Mouse (Mus musculus) CD4-positive, CD25-positive, alpha-beta regulatory T cell, adult 2 months (primary cell): ENCODE data around the gene Ntng1.
A peak's percentile ranks its signal among the peaks of the same experiment; 100 is the strongest.

Experiments used
- DNase-seq: peaks from one replicate; pipeline ENCODE4 v3.0.0-alpha.2; 2012; ENCODE audit warnings: low read depth, low spot score

The Ntng1 gene

GRCm38 (mm10) chr3:110143206-110144061 lies at the start of gene Ntng1:
TSS of gene Ntng1 (minus strand) at chr3:110144011.
- no peak for DNase-seq

DNA sequence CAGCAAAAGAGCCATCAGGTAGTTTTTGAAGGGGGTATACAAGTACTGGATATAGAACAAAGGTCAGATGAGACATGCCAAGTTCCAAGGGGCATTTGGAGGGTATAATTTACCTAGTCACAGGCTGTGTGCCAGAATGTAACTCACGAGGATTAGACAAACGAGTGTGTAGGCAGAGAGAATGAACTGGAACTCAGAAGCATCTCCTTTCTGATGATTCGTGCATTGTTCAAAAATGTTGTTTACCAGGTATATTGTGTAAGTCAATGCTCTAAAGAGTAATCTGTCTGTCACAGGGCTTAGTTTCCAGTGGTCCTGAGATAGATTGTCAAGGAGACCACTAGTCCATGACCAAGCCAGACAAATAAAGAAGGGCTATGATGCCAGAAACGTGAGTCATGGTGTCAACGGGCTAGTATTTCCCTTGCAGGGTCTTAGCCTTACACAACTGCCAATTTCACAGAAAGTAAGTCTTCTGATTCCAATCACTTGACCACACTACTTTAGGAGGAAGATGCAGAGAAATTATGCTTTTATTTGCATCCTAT lies 43.7 kb upstream of the Ntng1 start:
- DNase-seq: no peak

GRCm38 (mm10) chr3:110149089-110149488 lies 5.3 kb upstream of the Ntng1 start:
- no peak for DNase-seq

DNA sequence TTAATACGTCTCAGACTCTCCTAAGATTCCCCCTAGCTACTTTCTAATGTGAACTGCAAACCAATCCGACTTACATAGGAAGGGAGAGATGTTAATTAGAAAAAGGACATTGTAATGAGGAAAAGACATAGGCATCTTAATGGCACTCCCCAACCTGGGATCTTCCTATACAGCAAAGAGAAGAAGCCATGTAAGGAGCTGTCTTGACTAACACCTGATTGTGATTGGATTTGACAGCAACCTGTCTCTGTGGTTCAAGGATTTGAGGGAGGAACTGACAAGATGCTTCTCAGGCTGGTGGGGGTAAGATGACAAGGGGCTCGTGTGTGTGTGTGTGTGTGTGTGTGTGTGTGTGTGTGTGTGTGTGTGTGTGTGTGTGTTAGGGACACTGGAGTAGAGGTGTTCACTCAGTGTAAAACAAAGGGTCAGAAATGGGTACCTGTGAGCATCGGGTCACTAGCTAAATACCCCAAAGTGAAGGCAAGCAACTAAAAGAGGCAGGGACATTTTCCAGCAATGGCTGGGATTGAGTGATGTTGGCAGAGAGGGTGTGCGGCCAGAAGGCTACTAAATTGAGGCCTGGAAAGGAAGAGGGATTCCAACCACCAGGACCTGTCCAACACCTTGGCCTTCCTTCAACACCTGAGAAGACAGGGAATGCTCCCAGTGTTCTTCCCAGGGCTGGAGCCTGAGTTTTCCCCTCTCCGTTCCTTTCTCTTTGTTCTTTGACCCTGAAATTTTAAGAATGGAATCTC lies 667 bp upstream of the Ntng1 start:
- DNase-seq: no peak

DNA sequence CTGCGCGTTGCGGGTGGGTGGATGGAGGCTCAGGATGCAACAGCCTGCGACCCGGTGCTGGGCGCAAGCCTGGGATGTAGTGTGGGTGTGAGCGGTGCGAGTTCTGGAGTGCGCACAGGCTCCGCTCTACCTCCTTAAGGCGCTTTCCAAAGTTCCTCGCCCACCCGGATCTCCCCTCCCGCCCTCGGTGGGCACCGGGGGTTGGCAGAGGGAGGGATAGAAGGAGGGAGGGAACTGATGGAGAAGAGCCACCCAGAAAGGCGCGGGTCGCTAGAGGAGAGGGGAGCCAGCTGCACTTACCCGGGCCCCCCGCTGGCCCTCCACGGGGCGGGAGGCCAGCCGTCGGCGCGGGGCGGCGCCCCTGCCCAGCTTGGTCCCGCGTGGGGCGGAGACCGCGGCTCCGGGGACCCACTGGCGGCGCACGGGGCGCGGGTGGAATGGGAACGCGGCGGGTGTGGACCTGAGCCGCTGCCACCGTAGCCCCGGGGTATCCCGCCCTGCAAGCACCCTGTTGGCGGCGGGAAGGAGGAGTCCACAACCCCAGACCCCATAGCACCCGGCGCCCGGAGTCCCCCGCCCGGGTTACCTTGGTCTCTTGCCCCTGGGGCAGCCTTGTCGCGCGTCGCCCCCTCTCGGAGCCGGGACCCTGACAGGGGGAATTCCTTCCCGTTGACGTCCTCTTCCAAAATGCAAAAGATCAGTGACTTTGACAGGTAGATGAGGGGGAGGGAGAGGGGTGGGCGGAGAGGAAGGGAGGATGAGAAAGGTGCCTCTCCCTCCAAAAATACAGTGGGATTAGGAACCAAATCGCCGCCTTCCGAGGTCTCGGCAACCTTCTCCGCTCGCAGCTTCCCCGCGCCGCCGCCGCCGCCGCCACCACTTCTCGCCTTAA lies 1.3 kb downstream of the Ntng1 start:
- no peak for DNase-seq

- DNase-seq: peak; percentile 36
Observed at GRCm38 (mm10) chr3:110141351-110142302, 2.2 kb downstream of the Ntng1 start.

- no peak for DNase-seq
Observed at GRCm38 (mm10) chr3:110136115-110136514, 7.7 kb downstream of the Ntng1 start.

DNA sequence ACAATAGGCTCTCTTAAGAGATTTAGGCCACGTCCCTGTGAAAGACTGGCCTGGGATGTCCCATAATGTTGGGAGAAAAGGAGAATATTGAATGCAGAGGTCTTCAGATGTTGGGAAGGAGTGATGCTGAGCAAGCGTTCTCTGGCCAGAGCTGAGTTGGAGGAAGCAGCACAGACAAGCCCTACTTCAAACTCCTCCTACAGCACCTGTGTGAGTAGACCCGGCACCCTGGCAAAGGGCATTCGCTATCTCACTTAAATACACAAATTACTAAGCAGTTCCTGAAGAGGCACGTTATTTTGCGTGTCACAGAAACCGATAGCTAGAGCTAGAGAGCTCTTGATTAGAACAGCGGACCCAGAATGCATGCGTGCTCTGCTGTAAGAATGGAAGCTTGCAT lies 10.7 kb downstream of the Ntng1 start:
- no peak for DNase-seq

DNA sequence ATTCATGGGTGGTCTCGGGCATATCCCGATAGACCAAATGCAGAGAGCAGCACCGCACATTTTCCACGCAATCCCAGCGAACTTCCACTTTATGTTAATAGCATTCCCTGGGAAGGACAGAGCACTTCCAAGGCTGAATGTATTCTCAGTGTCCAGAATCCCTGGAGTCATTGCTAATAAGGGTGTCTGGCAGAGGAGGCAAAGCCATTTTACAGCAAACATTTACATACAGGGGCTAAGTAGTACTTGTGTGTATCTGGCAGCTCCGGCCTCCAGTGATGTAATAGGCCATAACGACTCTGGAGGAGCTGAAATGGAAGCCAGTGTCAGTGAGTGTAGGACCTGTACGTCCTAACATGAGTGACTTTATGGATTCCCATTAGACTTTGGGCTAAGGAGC lies 11.5 kb downstream of the Ntng1 start:
- no peak for DNase-seq

GRCm38 (mm10) chr3:110131043-110131891 lies 12.5 kb downstream of the Ntng1 start:
- no peak for DNase-seq

DNA sequence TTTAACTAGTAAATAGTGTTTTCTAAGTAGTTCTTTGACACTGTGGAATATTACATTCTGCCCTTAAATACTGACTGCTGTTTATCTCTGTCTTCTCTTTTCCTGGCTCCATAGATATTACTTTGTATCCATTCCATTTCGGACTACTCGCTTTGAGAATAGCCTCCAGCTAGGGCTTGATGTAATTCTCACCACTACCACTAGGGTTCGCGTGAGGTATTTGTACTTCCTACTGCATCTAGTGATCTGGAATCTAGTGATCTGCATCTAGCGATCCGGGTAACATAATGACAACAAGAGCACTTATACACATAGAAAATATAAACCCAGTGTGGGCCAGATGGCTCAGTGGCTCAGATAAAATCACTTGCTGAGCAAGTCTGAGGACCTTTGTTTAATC lies 14.2 kb downstream of the Ntng1 start:
- DNase-seq: peak; percentile 6

DNA sequence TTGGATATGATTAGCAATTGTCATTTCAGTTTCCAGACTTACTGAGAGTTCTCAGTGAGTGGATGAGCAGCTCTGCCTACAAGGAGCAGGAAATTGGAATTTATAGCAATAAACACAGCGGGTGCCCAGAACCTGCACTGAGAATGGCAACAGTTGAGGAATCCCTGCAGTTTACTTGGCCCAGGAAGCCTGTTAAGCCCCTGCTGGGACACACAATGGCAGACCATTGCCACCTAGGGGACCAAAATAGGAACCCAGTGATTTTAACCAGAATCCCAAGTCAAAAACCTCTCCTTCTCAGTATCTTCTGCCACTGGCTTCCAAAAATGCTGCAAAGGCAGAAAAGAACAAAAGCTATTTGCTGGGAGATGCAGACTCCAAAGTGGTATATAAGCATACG lies 37.8 kb downstream of the Ntng1 start:
- no peak for DNase-seq

DNA sequence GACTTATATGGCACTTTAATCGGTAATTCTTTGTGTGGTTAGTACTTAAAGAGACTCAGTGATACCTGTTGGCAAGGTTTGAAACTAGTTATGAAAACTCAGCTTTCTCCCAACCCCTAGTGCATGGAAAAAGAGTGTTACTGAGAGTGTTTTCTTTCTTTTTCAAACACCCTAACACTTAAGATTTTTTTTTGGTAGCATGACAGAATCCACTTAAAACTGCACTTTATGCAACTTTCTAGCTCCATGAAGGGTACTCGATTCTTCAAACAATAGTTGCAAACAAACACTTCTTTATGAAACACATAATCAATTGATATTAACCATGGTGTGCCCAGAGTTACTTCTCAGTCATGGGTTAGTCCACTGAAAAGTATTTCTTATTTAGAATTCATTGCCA lies 49.4 kb downstream of the Ntng1 start:
- no peak for DNase-seq

DNA sequence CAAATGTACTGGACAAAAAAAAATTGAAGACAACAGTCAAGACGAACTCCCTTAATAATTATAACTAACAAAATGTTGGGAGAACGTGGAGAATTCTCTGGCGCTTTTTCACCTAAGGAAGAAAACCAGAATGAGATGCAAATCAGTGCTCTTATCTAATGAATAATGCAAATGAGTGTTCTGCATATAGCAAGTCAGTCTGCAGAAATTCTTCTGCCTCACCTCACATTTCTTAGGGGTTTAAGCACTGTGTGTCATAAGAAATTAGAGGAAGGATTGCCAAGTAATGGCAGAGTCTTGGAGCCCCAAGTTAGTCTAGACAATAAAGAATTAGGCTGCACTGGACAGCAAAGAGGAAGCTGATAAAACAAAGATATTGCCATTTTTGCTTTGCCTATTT lies 49.8 kb downstream of the Ntng1 start:
- DNase-seq: no peak

GRCm38 (mm10) chr3:110092521-110092920 lies 51.3 kb downstream of the Ntng1 start:
- no peak for DNase-seq

GRCm38 (mm10) chr3:110087189-110087588 lies 56.6 kb downstream of the Ntng1 start:
- no peak for DNase-seq

DNA sequence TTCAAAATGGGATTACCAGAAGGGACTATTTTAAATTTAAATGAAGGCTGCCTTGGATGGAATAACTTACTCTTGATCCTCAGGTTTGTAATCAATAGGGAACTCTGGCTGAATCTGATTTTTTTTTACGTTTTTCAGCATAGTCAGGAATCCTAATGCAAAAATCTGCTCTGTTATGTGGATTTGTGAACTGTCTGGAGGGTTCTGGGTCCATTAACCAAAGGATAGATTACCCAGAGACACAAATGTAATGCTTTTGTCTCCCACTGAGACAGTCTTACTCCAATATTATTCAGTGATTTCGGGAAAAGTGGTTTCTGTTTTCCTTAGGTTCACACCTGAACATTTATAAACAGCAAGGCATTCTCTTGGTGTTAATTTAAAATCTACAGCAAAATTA lies 58.5 kb downstream of the Ntng1 start:
- DNase-seq: no peak

GRCm38 (mm10) chr3:110064709-110065256 lies 79.0 kb downstream of the Ntng1 start:
- DNase-seq: no peak

DNA sequence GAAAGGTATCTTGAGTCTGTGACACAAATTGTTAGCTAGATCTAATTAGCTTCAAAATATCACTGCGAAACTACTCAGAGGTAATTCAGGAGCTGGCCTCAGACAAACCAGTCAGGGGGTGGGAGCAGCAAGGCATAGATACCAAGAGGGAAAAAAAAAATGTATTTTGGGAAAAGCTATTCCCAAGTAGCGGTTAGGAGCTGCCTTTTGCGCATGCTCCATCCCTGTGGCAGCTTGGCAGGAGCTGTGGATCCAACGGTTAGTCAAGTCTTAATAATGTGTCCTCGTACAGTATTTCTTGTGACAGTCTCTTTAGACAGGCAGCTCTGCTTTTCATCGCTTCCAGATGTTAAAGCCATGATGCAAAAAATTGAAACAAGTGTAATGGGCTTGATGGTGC lies 87.9 kb downstream of the Ntng1 start:
- DNase-seq: no peak
